Mouse (Mus musculus): ENCODE measurements around the gene 1700008P02Rik.
"Not testable (repeated sequence)": the region's sequence is repeated elsewhere in the genome, so short reads cannot be mapped to it uniquely, and the experiment has no call there.

The 1700008P02Rik gene

DNA sequence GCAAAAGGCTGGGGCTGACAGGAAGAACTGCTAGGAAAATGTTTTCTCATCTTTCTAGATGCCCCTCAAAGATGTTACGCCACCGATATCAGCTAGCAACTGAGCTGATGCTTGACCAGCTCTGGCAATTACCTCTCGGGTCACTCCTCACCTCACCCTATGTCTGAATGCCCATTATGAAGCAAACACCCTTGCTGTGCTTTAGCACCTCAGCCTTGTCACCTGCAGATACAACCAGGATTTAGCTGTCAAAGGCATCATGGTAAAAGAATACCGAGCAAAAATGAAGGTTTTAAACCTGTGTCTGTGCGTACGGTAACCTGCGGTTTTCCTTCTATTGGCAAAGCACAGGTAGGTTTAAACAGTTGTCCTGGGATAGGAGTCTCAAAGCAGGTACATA lies at the start of gene 1700008P02Rik:
TSS of gene 1700008P02Rik (minus strand) at position 101 of the 400 bp plus-strand sequence.
- no peak for DNase-seq (ENCODE audit: low spot score in 2 of 2)

DNA sequence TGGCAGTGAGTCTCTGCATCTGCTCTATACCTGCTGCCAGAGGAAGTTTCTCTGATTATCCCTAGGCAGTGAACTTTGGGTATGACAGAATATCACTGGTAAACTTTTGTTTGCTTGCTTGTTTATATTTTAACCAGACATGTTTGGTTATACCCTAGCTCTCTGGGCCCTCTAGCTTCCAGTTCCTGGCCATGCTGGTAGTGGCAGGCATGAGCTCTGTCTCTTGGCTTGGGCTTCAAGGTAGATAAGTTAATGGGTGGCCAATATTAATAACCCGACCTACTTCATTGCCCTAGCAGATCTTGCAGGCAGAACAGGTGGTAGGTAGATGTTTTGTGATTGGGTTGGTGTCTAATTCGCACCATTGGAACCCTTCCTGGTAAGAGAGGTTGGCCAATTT lies 29.2 kb upstream of the 1700008P02Rik start:
- no peak for DNase-seq (ENCODE audit: low spot score in 2 of 2)

DNA sequence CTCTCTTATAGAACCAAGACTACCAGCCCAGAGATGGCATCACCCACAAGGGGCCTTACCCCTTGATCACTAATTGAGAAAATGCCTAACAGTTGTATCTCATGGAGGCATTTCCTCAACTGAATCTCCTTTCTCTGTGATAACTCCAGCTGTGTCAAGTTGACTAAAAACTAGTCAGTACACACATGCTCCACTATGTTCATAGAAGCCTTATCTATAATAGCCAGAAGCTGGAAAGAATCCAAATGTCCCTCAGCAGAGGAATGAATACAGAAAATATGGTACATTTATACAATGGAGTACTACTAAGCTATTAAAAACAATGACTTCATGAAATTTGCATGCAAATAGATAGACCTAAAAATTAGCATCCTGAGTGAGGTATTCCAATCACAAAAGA lies 17.9 kb upstream of the 1700008P02Rik start:
- not testable (repeated sequence) for DNase-seq (ENCODE audit: low spot score in 2 of 2)

DNA sequence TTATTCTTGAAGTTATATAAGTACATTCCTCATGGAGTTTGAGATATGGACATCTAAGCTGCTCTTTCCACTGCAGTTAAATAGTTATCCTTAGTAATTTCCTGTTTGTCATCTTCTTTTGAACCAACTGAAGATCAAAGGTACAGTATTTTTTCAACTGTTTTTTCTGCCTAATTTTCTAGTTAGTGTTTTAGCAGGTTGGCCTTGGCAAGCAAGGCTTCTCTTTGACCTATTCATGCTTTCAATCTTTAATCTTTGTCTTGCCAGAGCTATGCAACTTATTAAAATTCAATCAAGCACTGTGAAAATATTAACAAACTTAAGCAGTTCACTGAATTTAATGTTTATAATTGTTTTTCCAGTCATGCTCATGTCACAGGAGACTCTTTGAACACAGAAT lies 14.0 kb upstream of the 1700008P02Rik start:
- DNase-seq (ENCODE audit: low spot score in 2 of 2), result no peak

DNA sequence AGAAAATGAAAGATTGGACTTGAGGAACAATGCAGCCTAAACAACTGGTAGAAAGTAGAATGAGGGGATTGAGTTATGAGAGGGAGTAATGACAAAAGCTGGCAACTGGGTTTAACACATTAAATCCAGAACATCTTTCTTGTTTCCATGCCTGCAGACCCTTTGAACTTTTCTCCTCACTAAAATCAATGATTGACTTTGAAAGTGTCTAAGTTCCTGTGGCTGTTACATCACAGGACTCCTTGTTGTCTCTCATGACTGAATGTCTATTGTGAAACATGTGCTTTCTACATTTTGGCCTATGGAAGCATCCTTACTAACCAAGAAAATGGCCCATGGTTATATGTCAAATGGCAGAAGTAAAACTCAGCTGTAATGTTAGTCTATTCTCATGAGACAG lies 2.4 kb downstream of the 1700008P02Rik start:
- DNase-seq (ENCODE audit: low spot score in 2 of 2), result no peak
